ENCODE assay signal across 21 mouse cellular contexts in genomic region chr7:143139932-143140331, GRCm38 (mm10). TPM values are rescaled to one million over a fixed set of nuclear protein-coding genes. Genes with fewer than 3 reads are reported as not detected.
DNase-seq lines count a peak whose midpoint lies in the region; ATAC-seq lines count a peak whose summit lies in the region.
"Had no signal": no experiment of that assay in that cellular context is flagged by ENCODE, and none has a peak within 500 bp of the region (broad histone marks: within the 10 kb centered on the region; RNA-seq: fewer than 3 reads in every experiment).

No protein-coding gene starts in this region.

- H3K4me2 ChIP-seq in midbrain, embryonic 11.5 days = no peak overlapping the region
- no peak overlapping the region for H3K4me2 ChIP-seq in midbrain, embryonic 15.5 days
- H3K4me2 ChIP-seq in heart, embryonic 16.5 days (ENCODE audit: low read depth, low read length) = peak overlapping the region; percentile 29; the same call in 1 of the 2 replicates
- H3K4me2 ChIP-seq: limb, embryonic 13.5 days had no signal

- H3K4me3 ChIP-seq in midbrain, embryonic 11.5 days (ENCODE audit: low read depth, low read length) = no peak overlapping the region
- no peak overlapping the region for H3K4me3 ChIP-seq in midbrain, embryonic 15.5 days
- no peak overlapping the region for H3K4me3 ChIP-seq in heart, embryonic 16.5 days (ENCODE audit: low read length)
- H3K4me3 ChIP-seq: forebrain, embryonic 10.5 days; hindbrain, embryonic 10.5 days; limb, embryonic 13.5 days; midbrain, embryonic 10.5 days had no signal

- no peak for ATAC-seq in midbrain, embryonic 11.5 days (ENCODE audit: low FRiP score)
- no peak for ATAC-seq in midbrain, embryonic 15.5 days (replicated peaks)
- peak; percentile 84 for ATAC-seq in heart, embryonic 16.5 days (replicated peaks; ENCODE audit: extremely low read depth, insufficient read depth, low FRiP score)
- ATAC-seq in megakaryocyte-erythroid progenitor cell, adult 5-6 weeks (replicated peaks; ENCODE audit: low FRiP score, low TSS enrichment, poor library complexity, severe bottlenecking) = 0 out of 2 replicates have a peak, but pooled peaks have one; percentile 52

- no peak overlapping the region for H3K9ac ChIP-seq in midbrain, embryonic 11.5 days (ENCODE audit: low read length)
- no peak overlapping the region for H3K9ac ChIP-seq in midbrain, embryonic 15.5 days
- 0 out of 2 replicates have a peak overlapping the region, but pooled peaks have one; percentile 8 for H3K9ac ChIP-seq in heart, embryonic 16.5 days (ENCODE audit: low read length)
- H3K9ac ChIP-seq: limb, embryonic 13.5 days had no signal

- H3K9me3 ChIP-seq in midbrain, embryonic 11.5 days (ENCODE audit: control insufficient read depth, low read length) = no peaks in the 10 kb centered on the region
- H3K9me3 ChIP-seq in midbrain, embryonic 15.5 days = no peaks in the 10 kb centered on the region
- no peaks in the 10 kb centered on the region for H3K9me3 ChIP-seq in heart, embryonic 16.5 days (replicated peaks; ENCODE audit: control insufficient read depth, low read length)
- H3K9me3 ChIP-seq: forebrain, embryonic 10.5 days; hindbrain, embryonic 10.5 days; limb, embryonic 13.5 days; midbrain, embryonic 10.5 days had no signal

- no peaks in the 10 kb centered on the region for H3K36me3 ChIP-seq in midbrain, embryonic 11.5 days (ENCODE audit: control insufficient read depth, insufficient read depth, low read length)
- no peaks in the 10 kb centered on the region for H3K36me3 ChIP-seq in midbrain, embryonic 15.5 days (replicated peaks)
- no peaks in the 10 kb centered on the region for H3K36me3 ChIP-seq in heart, embryonic 16.5 days (ENCODE audit: control insufficient read depth, insufficient read depth)
- H3K36me3 ChIP-seq: forebrain, embryonic 10.5 days; hindbrain, embryonic 10.5 days; limb, embryonic 13.5 days; midbrain, embryonic 10.5 days had no signal

- no peaks in the 10 kb centered on the region for H3K27me3 ChIP-seq in midbrain, embryonic 11.5 days (ENCODE audit: control insufficient read depth, insufficient read depth, low read length)
- H3K27me3 ChIP-seq in midbrain, embryonic 15.5 days (replicated peaks) = no peaks in the 10 kb centered on the region
- no peaks in the 10 kb centered on the region for H3K27me3 ChIP-seq in heart, embryonic 16.5 days (ENCODE audit: control insufficient read depth, insufficient read depth, low read length)
- H3K27me3 ChIP-seq: limb, embryonic 13.5 days had no signal

- WGBS in midbrain, embryonic 11.5 days = 86% methylated on average over 4 of the region's 4 CpGs
- WGBS in midbrain, embryonic 15.5 days = 83% methylated on average over 4 of the region's 4 CpGs
- WGBS in heart, embryonic 16.5 days = 45% methylated on average over 4 of the region's 4 CpGs

- peak; percentile 14 for DNase-seq in midbrain, embryonic 11.5 days (ENCODE audit: low spot score, missing footprints)
- DNase-seq in heart, adult 9 months (ENCODE audit: low spot score in 2 of 2) = peak; percentile 63 to 75
- DNase-seq in urinary bladder, postnatal 4 days (ENCODE audit: low spot score in 2 of 2) = no peak
- no peak for DNase-seq in spleen, postnatal 36 days (ENCODE audit: low spot score in 2 of 2)
- DNase-seq in left cerebral cortex, postnatal 4 days = no peak
- DNase-seq: adrenal gland, adult 2 months; B cell, adult 2 months; cerebellum, adult 8-10 months; gastrocnemius, postnatal 25 days; kidney, adult 18-20 months; right cerebral cortex, adult 18-20 months; thymus, adult 2 months had no signal

- intact Hi-C loops in left cerebral cortex, postnatal 4 days (cut with DNase I) = loop anchor here (10.0 kb wide), 2 partner anchors 135 to 245 kb away; partner anchors contain the start of gene Tspan32

- H3K27ac ChIP-seq in midbrain, embryonic 11.5 days (ENCODE audit: low read depth, low read length) = no peak overlapping the region
- no peak overlapping the region for H3K27ac ChIP-seq in midbrain, embryonic 15.5 days
- H3K27ac ChIP-seq in heart, embryonic 16.5 days (ENCODE audit: low read length) = peak overlapping the region; percentile 89
- H3K27ac ChIP-seq: forebrain, embryonic 10.5 days; hindbrain, embryonic 10.5 days; kidney, postnatal 0 days; limb, embryonic 13.5 days; midbrain, embryonic 10.5 days had no signal

- H3K4me1 ChIP-seq in midbrain, embryonic 11.5 days (ENCODE audit: control insufficient read depth, insufficient read depth, low read length) = no peaks in the 10 kb centered on the region
- H3K4me1 ChIP-seq in midbrain, embryonic 15.5 days = no peaks in the 10 kb centered on the region
- peaks cover 56% of the 10 kb centered on the region for H3K4me1 ChIP-seq in heart, embryonic 16.5 days (ENCODE audit: control insufficient read depth, insufficient read depth, low read length)
- H3K4me1 ChIP-seq: forebrain, embryonic 10.5 days; limb, embryonic 13.5 days had no signal

RNA-seq across cellular contexts. Expression of gene Kcnq1, which starts 33.8 kb away (rescaled TPM):
- polyA plus RNA-seq in midbrain, embryonic 11.5 days (2014; fragmentation: Nextera tagmentation; extraction: Ambion mirVana) = 1.1 and 1.6 TPM in 2 replicates
- 1.3 and 1.8 TPM in 2 replicates for polyA plus RNA-seq in midbrain, embryonic 15.5 days (2015; fragmentation: Nextera tagmentation; extraction: Ambion mirVana)
- 34.6 and 34.9 TPM in 2 replicates for polyA plus RNA-seq in heart, embryonic 16.5 days (2015; fragmentation: Nextera tagmentation; extraction: Ambion mirVana)
- total RNA-seq in megakaryocyte-erythroid progenitor cell, adult 5-6 weeks (2014; fragmentation: Nextera tagmentation) = 0.46 TPM in 1 of 2 replicates, not detected in the other
- not detected in 2 replicates for total RNA-seq in megakaryocyte-erythroid progenitor cell, adult 5-6 weeks (2017)
- 1 to 10 TPM; 1.1 to 1.5 TPM for total RNA-seq in left cerebral cortex, postnatal 4 days (2021)
- total RNA-seq: monocyte, adult 5-6 weeks had no signal

RNA-seq across cellular contexts. Expression of gene Trpm5, which starts 45.5 kb away (rescaled TPM):
- polyA plus RNA-seq in midbrain, embryonic 11.5 days (2014; fragmentation: Nextera tagmentation; extraction: Ambion mirVana) = 0.57 and 0.70 TPM in 2 replicates
- 1.3 and 1.6 TPM in 2 replicates for polyA plus RNA-seq in midbrain, embryonic 15.5 days (2015; fragmentation: Nextera tagmentation; extraction: Ambion mirVana)
- 3.1 and 3.7 TPM in 2 replicates for polyA plus RNA-seq in heart, embryonic 16.5 days (2015; fragmentation: Nextera tagmentation; extraction: Ambion mirVana)
- total RNA-seq in megakaryocyte-erythroid progenitor cell, adult 5-6 weeks (2014; fragmentation: Nextera tagmentation) = 0.13 TPM in 1 of 2 replicates, not detected in the other
- 2.3 TPM in 1 of 2 replicates, not detected in the other for total RNA-seq in megakaryocyte-erythroid progenitor cell, adult 5-6 weeks (2017)
- total RNA-seq in left cerebral cortex, postnatal 4 days (2021) = under 1 TPM; 0.38 TPM
- total RNA-seq: monocyte, adult 5-6 weeks had no signal

Comparison
In these comparisons a context has a peak if more than half of its experiments do, and no peak if none do; other contexts are left out.
1. ATAC-seq: peak in heart, embryonic 16.5 days (single experiment) and megakaryocyte-erythroid progenitor cell, adult 5-6 weeks (single experiment); none in midbrain, embryonic 11.5 days (single experiment) and midbrain, embryonic 15.5 days (single experiment).
2. DNase-seq: peak in midbrain, embryonic 11.5 days (single experiment) and heart, adult 9 months (2 of 2); none in urinary bladder, postnatal 4 days (0 of 2), spleen, postnatal 36 days (0 of 2) and left cerebral cortex, postnatal 4 days (single experiment).
3. RNA of gene Kcnq1, which starts 33.8 kb away (polyA plus RNA-seq): 34.6 to 34.9 TPM in heart, embryonic 16.5 days; 1.3 to 1.8 TPM in midbrain, embryonic 15.5 days and 1.1 to 1.6 TPM in midbrain, embryonic 11.5 days; every median in the first group is over 10 times any median in the second.